In the genomic region with DNA sequence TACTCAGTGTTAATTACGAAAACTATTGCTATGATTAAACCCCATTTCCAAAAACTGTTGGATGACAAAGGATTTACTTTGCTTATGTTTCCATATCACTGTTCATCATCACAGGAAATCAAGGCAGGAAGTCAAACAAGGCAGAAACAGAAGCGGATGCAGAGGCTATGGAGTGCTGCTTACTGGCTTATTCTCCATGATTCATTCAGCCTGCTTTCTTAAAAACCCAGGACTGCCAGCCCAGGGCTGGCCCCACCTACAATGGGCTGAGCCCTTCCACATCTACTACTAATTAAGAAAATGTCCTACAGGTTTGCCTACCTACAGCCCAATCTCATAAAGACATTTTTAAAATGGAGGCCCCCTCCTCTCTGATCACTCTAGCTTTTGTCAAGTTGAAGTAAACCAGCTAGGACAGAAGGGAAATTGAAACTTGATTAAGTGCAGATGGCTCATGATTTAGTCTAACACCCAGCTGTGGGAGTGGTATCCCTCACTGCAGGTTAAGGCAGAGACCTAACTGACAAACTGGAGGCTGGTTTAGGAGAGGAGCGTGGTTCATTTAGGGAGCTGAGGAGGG, we compare ENCODE assay signal across 29 mouse cellular contexts.
DNase-seq lines count a peak whose midpoint lies in the region; ATAC-seq lines count a peak whose summit lies in the region.
"Had no signal": no experiment of that assay in that cellular context is flagged by ENCODE, and none has a peak within 500 bp of the region (broad histone marks: within the 10 kb centered on the region; RNA-seq: fewer than 3 reads in every experiment).

No protein-coding gene starts in this region.

- no peak overlapping the region for H3K4me3 ChIP-seq in lung, embryonic 16.5 days (ENCODE audit: low read length)
- H3K4me3 ChIP-seq in embryonic facial prominence, embryonic 10.5 days: no peak overlapping the region
- H3K4me3 ChIP-seq in limb, embryonic 12.5 days (replicated peaks): no peak overlapping the region
- H3K4me3 ChIP-seq in kidney, embryonic 16.5 days (ENCODE audit: low read length): no peak overlapping the region
- H3K4me3 ChIP-seq: embryonic facial prominence, embryonic 13.5 days; erythroblast, embryonic 14.5 days; heart, adult 2 months; heart, embryonic 12.5 days; hindbrain, embryonic 13.5 days; layer of hippocampus, adult 2 months; limb, embryonic 15.5 days; liver, embryonic 15.5 days; megakaryocyte, embryonic 14.5 days; midbrain, embryonic 12.5 days; myocyte; neural tube, embryonic 12.5 days had no signal

- peaks cover 8% of the 10 kb centered on the region for H3K4me1 ChIP-seq in lung, embryonic 16.5 days (replicated peaks; ENCODE audit: control insufficient read depth, insufficient read depth, low read length)
- H3K4me1 ChIP-seq in embryonic facial prominence, embryonic 10.5 days: peaks cover 6% of the 10 kb centered on the region; the same call in 1 of the 2 replicates
- peaks cover 14% of the 10 kb centered on the region for H3K4me1 ChIP-seq in limb, embryonic 12.5 days (replicated peaks)
- H3K4me1 ChIP-seq in kidney, embryonic 16.5 days (ENCODE audit: insufficient read depth, low read length): no peaks in the 10 kb centered on the region
- H3K4me1 ChIP-seq: heart, embryonic 12.5 days; liver, embryonic 15.5 days; megakaryocyte, embryonic 14.5 days; midbrain, embryonic 12.5 days; neural tube, embryonic 12.5 days had no signal

- H3K27ac ChIP-seq in lung, embryonic 16.5 days (ENCODE audit: low read length): peak overlapping the region; percentile 1; the same call in 1 of the 2 replicates
- H3K27ac ChIP-seq in embryonic facial prominence, embryonic 10.5 days (replicated peaks): no peak overlapping the region
- H3K27ac ChIP-seq in limb, embryonic 12.5 days: no peak overlapping the region
- no peak overlapping the region for H3K27ac ChIP-seq in kidney, embryonic 16.5 days (ENCODE audit: low read length)
- H3K27ac ChIP-seq: embryonic facial prominence, embryonic 13.5 days; heart, adult 2 months; hindbrain, embryonic 13.5 days; layer of hippocampus, adult 2 months; liver, embryonic 15.5 days; midbrain, embryonic 12.5 days; neural tube, embryonic 12.5 days had no signal

- H3K36me3 ChIP-seq in lung, embryonic 16.5 days (ENCODE audit: control insufficient read depth, insufficient read depth, low read length): no peaks in the 10 kb centered on the region
- H3K36me3 ChIP-seq in embryonic facial prominence, embryonic 10.5 days (replicated peaks): no peaks in the 10 kb centered on the region
- H3K36me3 ChIP-seq in limb, embryonic 12.5 days: no peaks in the 10 kb centered on the region
- no peaks in the 10 kb centered on the region for H3K36me3 ChIP-seq in kidney, embryonic 16.5 days (ENCODE audit: insufficient read depth, low read length)
- H3K36me3 ChIP-seq: embryonic facial prominence, embryonic 13.5 days; heart, embryonic 12.5 days; hindbrain, embryonic 13.5 days; limb, embryonic 15.5 days; liver, embryonic 15.5 days; midbrain, embryonic 12.5 days; neural tube, embryonic 12.5 days had no signal

- DNase-seq in lung, postnatal 14 days: no peak
- peak; percentile 54 for DNase-seq in 416B (ENCODE audit: low read depth)
- peak; percentile 15 for DNase-seq in embryonic facial prominence, embryonic 10.5 days (ENCODE audit: low spot score)
- no peak for DNase-seq in urinary bladder, adult 2 months (ENCODE audit: low spot score)
- DNase-seq: adrenal gland, adult 2 months; adrenal gland, postnatal 36 days; B cell, adult 2 months; cerebellum, adult 18-20 months; heart, postnatal 4 days; kidney, postnatal 36 days; layer of hippocampus, postnatal 36 days had no signal

- 81% methylated on average over 3 of the region's 3 CpGs for WGBS in lung, embryonic 16.5 days
- 78% methylated on average over 3 of the region's 3 CpGs for WGBS in embryonic facial prominence, embryonic 10.5 days
- 53% methylated on average over 3 of the region's 3 CpGs for WGBS in limb, embryonic 12.5 days
- 87% methylated on average over 3 of the region's 3 CpGs for WGBS in kidney, embryonic 16.5 days

- ATAC-seq in lung, embryonic 16.5 days (ENCODE audit: low read depth): 0 out of 2 replicates have a peak, but pooled peaks have one; percentile 56
- ATAC-seq in limb, embryonic 12.5 days (ENCODE audit: insufficient number of reproducible peaks, insufficient read depth, low FRiP score, low TSS enrichment, low read depth): peak; percentile 59; the same call in 1 of the 2 replicates
- ATAC-seq in kidney, embryonic 16.5 days (ENCODE audit: low FRiP score, low TSS enrichment): no peak
- ATAC-seq: activated CD4-positive, CD25-positive, alpha-beta regulatory T cell, adult 4 months; forebrain, embryonic 16.5 days; intestine, postnatal 0 days had no signal

- no peak overlapping the region for H3K9ac ChIP-seq in lung, embryonic 16.5 days (ENCODE audit: low read length)
- H3K9ac ChIP-seq in limb, embryonic 12.5 days (replicated peaks): no peak overlapping the region
- no peak overlapping the region for H3K9ac ChIP-seq in kidney, embryonic 16.5 days (replicated peaks; ENCODE audit: low read length)
- H3K9ac ChIP-seq: embryonic facial prominence, embryonic 13.5 days; heart, embryonic 12.5 days; hindbrain, embryonic 13.5 days; limb, embryonic 15.5 days; liver, embryonic 15.5 days; midbrain, embryonic 12.5 days; neural tube, embryonic 12.5 days had no signal

- H3K4me2 ChIP-seq in lung, embryonic 16.5 days (ENCODE audit: low read depth, low read length): no peak overlapping the region
- H3K4me2 ChIP-seq in limb, embryonic 12.5 days: no peak overlapping the region
- no peak overlapping the region for H3K4me2 ChIP-seq in kidney, embryonic 16.5 days (replicated peaks; ENCODE audit: low read depth, low read length)
- H3K4me2 ChIP-seq: embryonic facial prominence, embryonic 13.5 days; heart, embryonic 12.5 days; hindbrain, embryonic 13.5 days; limb, embryonic 15.5 days; liver, embryonic 15.5 days; midbrain, embryonic 12.5 days; neural tube, embryonic 12.5 days had no signal

- H3K27me3 ChIP-seq in lung, embryonic 16.5 days (ENCODE audit: control insufficient read depth, insufficient read depth, low read depth, low read length): no peaks in the 10 kb centered on the region
- no peaks in the 10 kb centered on the region for H3K27me3 ChIP-seq in embryonic facial prominence, embryonic 10.5 days (replicated peaks; ENCODE audit: low read depth, poor library complexity, severe bottlenecking)
- H3K27me3 ChIP-seq in limb, embryonic 12.5 days: no peaks in the 10 kb centered on the region
- H3K27me3 ChIP-seq in kidney, embryonic 16.5 days (ENCODE audit: insufficient read depth, low read length): no peaks in the 10 kb centered on the region
- H3K27me3 ChIP-seq: embryonic facial prominence, embryonic 13.5 days; heart, embryonic 12.5 days; hindbrain, embryonic 13.5 days; limb, embryonic 15.5 days; liver, embryonic 15.5 days; megakaryocyte, embryonic 14.5 days; midbrain, embryonic 12.5 days; neural tube, embryonic 12.5 days had no signal

- H3K9me3 ChIP-seq in lung, embryonic 16.5 days (ENCODE audit: control insufficient read depth, low read length): no peaks in the 10 kb centered on the region
- H3K9me3 ChIP-seq in embryonic facial prominence, embryonic 10.5 days: no peaks in the 10 kb centered on the region
- H3K9me3 ChIP-seq in limb, embryonic 12.5 days: 0 out of 2 replicates have a peak, but pooled peaks cover 6% of the 10 kb centered on the region
- no peaks in the 10 kb centered on the region for H3K9me3 ChIP-seq in kidney, embryonic 16.5 days (ENCODE audit: low read length)
- H3K9me3 ChIP-seq: embryonic facial prominence, embryonic 13.5 days; heart, embryonic 12.5 days; hindbrain, embryonic 13.5 days; limb, embryonic 15.5 days; liver, embryonic 15.5 days; megakaryocyte, embryonic 14.5 days; midbrain, embryonic 12.5 days; neural tube, embryonic 12.5 days had no signal

Comparison
In these comparisons a context has a peak if more than half of its experiments do, and no peak if none do; other contexts are left out.
1. DNase-seq: peak in 416B (single experiment) and embryonic facial prominence, embryonic 10.5 days (single experiment); none in lung, postnatal 14 days (single experiment) and urinary bladder, adult 2 months (single experiment).